Mouse (Mus musculus) neural tube, embryonic 14.5 days (tissue): ENCODE data around the gene Bet1l. TPM values are rescaled to one million over a fixed set of nuclear protein-coding genes. Genes with fewer than 3 reads are reported as not detected.

Experiments
- ATAC-seq: fragments of 200-750 bp; cut with Nextera tagmentation; 2 replicates; pipeline ENCODE4 v1.8.0; 2017; ENCODE audit warnings: low read depth, mild to moderate bottlenecking, moderate TSS enrichment, moderate library complexity
- H3K27ac ChIP-seq: fragments of 300-500 bp; sonication (generic); 2 replicates; pipeline ENCODE4 v1.5.1; 2014; ENCODE audit warnings: low read depth, mild to moderate bottlenecking, control low read depth, low read length, moderate library complexity, mixed read lengths
- H3K27me3 ChIP-seq: fragments of 300-500 bp; sonication (generic); 2 replicates; pipeline ENCODE4 v1.6.1; 2014; ENCODE audit warnings: low read length; ENCODE audit not compliant: control insufficient read depth, insufficient read depth
- H3K36me3 ChIP-seq: fragments of 300-500 bp; sonication (generic); 2 replicates; pipeline ENCODE4 v1.6.1; 2014; ENCODE audit warnings: low read length, mixed read lengths; ENCODE audit not compliant: control insufficient read depth, insufficient read depth
- H3K4me1 ChIP-seq: fragments of 300-500 bp; sonication (generic); 2 replicates; pipeline ENCODE4 v1.6.1; 2014; ENCODE audit warnings: low read length; ENCODE audit not compliant: control insufficient read depth, insufficient read depth
- H3K4me2 ChIP-seq: fragments of 300-500 bp; sonication (generic); 2 replicates; pipeline ENCODE4 v1.6.1; 2014; ENCODE audit warnings: mild to moderate bottlenecking, low read depth, low read length, control low read depth
- H3K4me3 ChIP-seq: fragments of 300-500 bp; sonication (generic); 2 replicates; pipeline ENCODE4 v1.5.1; 2014; ENCODE audit warnings: low read depth, low read length, control low read depth, mixed read lengths
- H3K9ac ChIP-seq: fragments of 300-500 bp; sonication (generic); replicated peaks from 2 replicates; pipeline ENCODE4 v1.6.1; 2014; ENCODE audit warnings: low read depth, mild to moderate bottlenecking, control low read depth, low read length, mixed read lengths
- H3K9me3 ChIP-seq: fragments of 300-500 bp; sonication (generic); 2 replicates; pipeline ENCODE4 v1.6.1; 2016; ENCODE audit warnings: low read length; ENCODE audit not compliant: control insufficient read depth
- WGBS: fragments of 180-500 bp; shearing (Covaris S2); extraction: QIAGEN DNeasy Blood & Tissue Kit; methylation state at CpG from one replicate; pipeline ENCODE4 v1.1.7; 2014; 5-methylcytosine and 5-hydroxymethylcytosine counted together
- polyA plus RNA-seq: library from polyadenylated mRNA; unstranded; fragments of >200 nt; fragmentation: Nextera tagmentation; extraction: Ambion mirVana; gene quantifications from 2 replicates; pipeline ENCODE4 v1.2.1, GENCODE M21; 2014

The Bet1l gene
- polyA plus RNA-seq, 1 experiment from 2014 or later: 55.8 TPM

DNA sequence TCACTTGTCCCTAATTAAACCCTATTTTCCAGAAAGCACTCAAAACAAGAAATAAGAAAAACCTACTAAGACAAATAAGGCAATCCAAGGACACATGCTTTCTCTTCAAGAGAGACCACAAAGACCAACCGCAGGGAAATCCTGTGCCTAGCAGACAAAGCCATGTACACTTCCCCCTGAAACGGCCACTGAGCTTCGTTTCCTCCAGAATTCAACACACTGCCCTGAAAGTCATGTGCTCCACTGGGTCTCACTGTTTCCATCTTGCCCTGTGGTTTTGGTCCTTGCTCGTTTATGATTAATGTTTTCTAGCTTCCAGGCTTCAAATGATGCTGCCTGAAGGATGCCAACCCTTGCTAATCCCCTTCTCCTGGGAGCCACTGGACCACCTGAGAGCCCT, 16.8 kb upstream of the Bet1l start:
- ATAC-seq: no peak
- H3K27me3 ChIP-seq: no peaks in the 10 kb centered on the region
- WGBS: 83% methylated on average over 4 of the region's 4 CpGs
- no peak overlapping the region for H3K9ac ChIP-seq
- no peak overlapping the region for H3K4me2 ChIP-seq
- no peaks in the 10 kb centered on the region for H3K4me1 ChIP-seq
- H3K27ac ChIP-seq: no peak overlapping the region
- H3K36me3 ChIP-seq: peaks cover 20% of the 10 kb centered on the region
- no peak overlapping the region for H3K4me3 ChIP-seq
- H3K9me3 ChIP-seq: no peaks in the 10 kb centered on the region

DNA sequence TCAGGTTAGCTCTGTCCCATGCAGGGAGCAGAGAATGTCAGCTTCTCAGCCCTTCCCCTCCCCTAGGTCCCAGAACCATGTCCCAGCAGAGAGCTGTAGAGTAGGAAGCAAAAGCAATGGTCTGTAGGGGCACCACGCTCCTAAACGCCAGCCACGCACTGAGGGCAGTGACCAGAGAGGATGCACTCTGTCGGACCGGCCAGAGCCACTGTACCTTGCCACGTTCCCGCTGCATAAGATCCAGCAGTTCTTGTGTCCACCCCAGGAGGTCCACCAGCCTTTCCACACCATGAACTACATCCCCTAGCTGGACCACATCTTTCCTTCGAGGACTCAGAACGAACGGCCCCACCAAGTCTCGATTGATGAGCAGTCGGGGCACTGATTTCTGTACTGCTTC, 7.4 kb upstream of the Bet1l start:
- Histone ChIP-seq H3K4me3 (no peak overlapping the region), H3K27me3 (no peaks in the 10 kb centered on the region), H3K9me3 (no peaks in the 10 kb centered on the region), H3K36me3 (peaks cover 44% of the 10 kb centered on the region), H3K4me2 (no peak overlapping the region), H3K27ac (no peak overlapping the region), H3K9ac (no peak overlapping the region), H3K4me1 (no peaks in the 10 kb centered on the region)
- 89% methylated on average over 12 of the region's 12 CpGs for WGBS
- ATAC-seq: no peak

DNA sequence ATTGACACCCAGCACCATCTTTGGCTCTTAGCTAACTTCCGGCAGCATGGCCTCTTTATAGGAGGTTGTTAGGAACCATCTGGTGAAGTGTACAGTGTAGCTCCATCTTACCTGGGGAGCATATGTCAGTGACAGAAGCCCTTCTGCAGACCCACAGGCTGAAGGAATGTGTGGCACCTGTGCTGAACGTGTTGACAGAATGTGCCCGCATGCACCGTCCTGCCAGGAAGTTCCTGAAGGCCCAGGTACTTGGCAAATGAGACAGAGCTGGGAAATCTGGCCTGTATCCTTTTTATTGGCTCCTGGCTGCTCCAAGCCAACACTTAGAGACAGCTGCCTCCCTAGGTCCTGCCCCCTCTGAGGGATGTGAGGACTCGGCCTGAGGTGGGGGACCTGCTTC, 3.4 kb upstream of the Bet1l start:
- Histone ChIP-seq H3K4me3 (no peak overlapping the region), H3K9ac (no peak overlapping the region), H3K4me1 (peaks cover 12% of the 10 kb centered on the region), H3K36me3 (peaks cover 44% of the 10 kb centered on the region), H3K9me3 (no peaks in the 10 kb centered on the region), H3K27ac (no peak overlapping the region), H3K4me2 (no peak overlapping the region), H3K27me3 (no peaks in the 10 kb centered on the region)
- WGBS: 83% methylated on average over 5 of the region's 5 CpGs
- no peak for ATAC-seq

GRCm38 (mm10) chr7:140859997-140860396, 2.6 kb upstream of the Bet1l start:
- H3K9ac ChIP-seq: no peak overlapping the region
- H3K27me3 ChIP-seq: no peaks in the 10 kb centered on the region
- H3K9me3 ChIP-seq: no peaks in the 10 kb centered on the region
- peaks cover 44% of the 10 kb centered on the region for H3K36me3 ChIP-seq
- ATAC-seq: no peak
- H3K27ac ChIP-seq: no peak overlapping the region
- H3K4me1 ChIP-seq: peaks cover 19% of the 10 kb centered on the region
- no peak overlapping the region for H3K4me2 ChIP-seq
- WGBS: 79% methylated on average over 6 of the region's 6 CpGs
- H3K4me3 ChIP-seq: no peak overlapping the region

GRCm38 (mm10) chr7:140858746-140859145, 1.4 kb upstream of the Bet1l start:
- peak overlapping the region; percentile 67 for H3K4me3 ChIP-seq
- WGBS: 92% methylated on average over 8 of the region's 8 CpGs

DNA sequence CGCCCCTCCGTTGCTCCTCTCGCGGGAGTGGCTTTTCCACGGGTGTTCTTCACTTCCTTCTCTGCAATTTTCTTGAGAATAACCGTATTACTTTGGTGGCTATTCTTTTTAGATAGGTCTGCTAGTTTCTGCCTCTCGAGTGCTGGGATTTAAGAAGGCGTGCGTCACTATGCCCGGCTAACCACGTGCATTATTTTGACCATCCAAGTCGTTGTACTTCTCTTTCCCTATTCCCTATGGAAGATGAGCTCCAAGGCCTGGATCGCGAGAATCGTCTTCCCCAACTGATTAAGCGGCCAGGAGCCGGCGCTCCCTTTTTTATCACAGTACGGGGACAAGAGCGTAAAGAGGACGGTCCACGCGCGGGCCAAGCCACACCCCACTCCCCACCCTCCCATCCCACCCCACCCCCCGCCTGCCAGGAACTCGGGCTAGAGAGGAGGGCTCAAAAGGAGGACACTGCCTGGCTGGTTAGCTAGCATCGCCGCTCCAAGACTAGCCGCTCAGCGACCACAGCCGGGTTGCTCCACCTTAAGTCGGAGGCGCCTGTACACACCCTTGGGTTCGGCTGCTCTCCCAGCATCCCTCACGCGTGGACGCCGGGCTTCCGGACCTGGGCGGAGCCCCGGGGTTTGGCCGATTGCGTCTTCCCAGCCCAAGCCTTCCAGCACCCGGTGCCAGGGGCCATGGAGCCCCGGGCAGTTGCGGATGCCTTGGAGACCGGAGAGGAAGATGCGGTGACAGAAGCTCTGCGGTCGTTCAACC, 410 bp downstream of the Bet1l start, which contains the start of gene Ric8a:
Ric8a (plus strand) TSS at position 173 of the 765 bp plus-strand sequence.
- Histone ChIP-seq H3K4me1 (peaks cover 21% of the 10 kb centered on the region), H3K4me3 (peak within 1 kb of the TSS; percentile 67), H3K4me2 (peak within 1 kb of the TSS; percentile 97), H3K36me3 (peaks cover 45% of the 10 kb centered on the region), H3K9me3 (no peaks in the 10 kb centered on the region), H3K27ac (peak within 1 kb of the TSS; percentile 89), H3K9ac (peak within 1 kb of the TSS; percentile 81), H3K27me3 (no peaks in the 10 kb centered on the region)
- ATAC-seq: peak; percentile 82
- under 1% methylated on average over 49 of the region's 50 CpGs for WGBS

More at GRCm38 (mm10) chr7:140858746-140859145, 1.4 kb upstream of the Bet1l start:
- ATAC-seq: no peak
- Histone ChIP-seq H3K9me3 (no peaks in the 10 kb centered on the region), H3K36me3 (peaks cover 45% of the 10 kb centered on the region), H3K27me3 (no peaks in the 10 kb centered on the region), H3K9ac (0 out of 2 replicates have a peak overlapping the region, but pooled peaks have one; percentile 81), H3K27ac (no peak overlapping the region), H3K4me2 (peak overlapping the region; percentile 97), H3K4me1 (peaks cover 21% of the 10 kb centered on the region)

- 1% methylated on average over 51 of the region's 51 CpGs for WGBS
- Histone ChIP-seq H3K36me3 (peaks cover 37% of the 10 kb centered on the region), H3K4me2 (peak within 1 kb of the TSS; percentile 97), H3K27ac (peak within 1 kb of the TSS; percentile 89), H3K27me3 (no peaks in the 10 kb centered on the region), H3K4me3 (peak within 1 kb of the TSS; percentile 67), H3K9ac (peak within 1 kb of the TSS; percentile 81), H3K9me3 (no peaks in the 10 kb centered on the region), H3K4me1 (peaks cover 21% of the 10 kb centered on the region)
- ATAC-seq: peak; percentile 81
Observed at GRCm38 (mm10) chr7:140855860-140856784, 1.3 kb downstream of the Bet1l start, which contains the start of gene Gm45785. Gene Gm45785, minus strand, starts transcription at chr7:140856331.

- no peaks in the 10 kb centered on the region for H3K9me3 ChIP-seq
- H3K27me3 ChIP-seq: no peaks in the 10 kb centered on the region
- H3K4me3 ChIP-seq: peak overlapping the region; percentile 67
- no peak for ATAC-seq
- peak overlapping the region; percentile 81 for H3K9ac ChIP-seq
- peak overlapping the region; percentile 97 for H3K4me2 ChIP-seq
- peaks cover 28% of the 10 kb centered on the region for H3K36me3 ChIP-seq
- peaks cover 21% of the 10 kb centered on the region for H3K4me1 ChIP-seq
- WGBS: 77% methylated on average over 9 of the region's 9 CpGs
- H3K27ac ChIP-seq: no peak overlapping the region
Observed at GRCm38 (mm10) chr7:140855181-140855580, 2.2 kb downstream of the Bet1l start.
